Mouse (Mus musculus): ENCODE results near the gene Notch1. TPM values are rescaled to one million over a fixed set of nuclear protein-coding genes. Genes with fewer than 3 reads are reported as not detected.
A peak's percentile ranks its signal among the peaks of the same experiment; 100 is the strongest.

Notch1 gene
- polyA plus RNA-seq, 2 experiments: 1.7 to 2.1 TPM

GRCm38 (mm10) chr2:26408515-26409356 is 107.7 kb downstream of the Notch1 start, which contains the start of gene Inpp5e:
Gene Inpp5e, minus strand, starts transcription at chr2:26409203.
- Histone ChIP-seq H3K4me3 (ENCODE audit: insufficient read depth in 1 of 2, low read depth in 2 of 2, low read length in 2 of 2) (peak within 1 kb of the TSS; percentile 87 to 91), H3K36me3 (replicated peaks; ENCODE audit: control insufficient read depth, insufficient read depth, low read depth) (peaks cover 4% of the 10 kb centered on the region; the same call in 1 of the 2 replicates), H3K4me1 (replicated peaks; ENCODE audit: control insufficient read depth in 2 of 2, insufficient read depth in 2 of 2, low read length in 1 of 2) (peaks cover 11 to 15% of the 10 kb centered on the region in 2 experiments), H3K27ac (peak within 1 kb of the TSS; percentile 43), H3K4me2 (ENCODE audit: low read depth) (peak within 1 kb of the TSS; percentile 90), H3K27me3 (ENCODE audit: control insufficient read depth, insufficient read depth, low read length) (no peaks in the 10 kb centered on the region), H3K9ac (replicated peaks) (peak within 1 kb of the TSS; percentile 92), H3K9me3 (ENCODE audit: control insufficient read depth, low read length) (no peaks in the 10 kb centered on the region)
- DNase-seq (ENCODE audit: low read depth in 3 of 3, low spot score in 3 of 3): peak; percentile 82 to 87 (median 84)
- TF ChIP-seq EP300 (IDR thresholded peaks at IDR 0.05; ENCODE audit: low read depth) (no peak), CTCF (IDR thresholded peaks at IDR 0.05; ENCODE audit: low read depth) (peak; percentile 95)
- ATAC-seq (ENCODE audit: insufficient read depth): peak; percentile 94
- under 1% methylated on average over 56 of the region's 57 CpGs for WGBS (ENCODE audit: insufficient replicate concordance)

Small RNAs within 50 kb of the gene (microRNA-seq; reads per million reads assigned to microRNA genes)
- not detected for gene Mir6996

Other genes starting within 250 kb of the Notch1 start
- gene Ccdc187, start 222.1 kb downstream of the Notch1 start, polyA plus RNA-seq (2012; rRNA removed): 0.05 and 0.06 TPM in 2 replicates
- gene Ccdc187, start 222.1 kb downstream of the Notch1 start, polyA plus RNA-seq (2014; fragmentation: Nextera tagmentation; extraction: Ambion mirVana): 0.06 TPM in 1 of 2 replicates, not detected in the other
- 2.3 and 2.4 TPM in 2 replicates for gene Gpsm1, start 201.1 kb downstream of the Notch1 start, polyA plus RNA-seq (2012; rRNA removed)
- gene Gpsm1, start 201.1 kb downstream of the Notch1 start, polyA plus RNA-seq (2014; fragmentation: Nextera tagmentation; extraction: Ambion mirVana): 1.1 and 1.6 TPM in 2 replicates
- 7.6 and 7.8 TPM in 2 replicates for gene Dnlz, start 164.6 kb downstream of the Notch1 start, polyA plus RNA-seq (2012; rRNA removed)
- 7.0 and 8.4 TPM in 2 replicates for gene Dnlz, start 164.6 kb downstream of the Notch1 start, polyA plus RNA-seq (2014; fragmentation: Nextera tagmentation; extraction: Ambion mirVana)
- gene Card9, start 155.7 kb downstream of the Notch1 start, polyA plus RNA-seq (2012; rRNA removed): 6.4 and 6.8 TPM in 2 replicates
- gene Card9, start 155.7 kb downstream of the Notch1 start, polyA plus RNA-seq (2014; fragmentation: Nextera tagmentation; extraction: Ambion mirVana): 1.1 and 2.3 TPM in 2 replicates
- gene Snapc4, start 136.0 kb downstream of the Notch1 start, polyA plus RNA-seq (2012; rRNA removed): 10.7 and 11.0 TPM in 2 replicates
- gene Snapc4, start 136.0 kb downstream of the Notch1 start, polyA plus RNA-seq (2014; fragmentation: Nextera tagmentation; extraction: Ambion mirVana): 6.3 and 6.6 TPM in 2 replicates
- gene Entr1, start 127.3 kb downstream of the Notch1 start, polyA plus RNA-seq (2012; rRNA removed): 26.3 and 35.3 TPM in 2 replicates
- gene Entr1, start 127.3 kb downstream of the Notch1 start, polyA plus RNA-seq (2014; fragmentation: Nextera tagmentation; extraction: Ambion mirVana): 36.0 and 41.6 TPM in 2 replicates
- gene Pmpca, start 127.3 kb downstream of the Notch1 start, polyA plus RNA-seq (2012; rRNA removed): 32.5 and 41.8 TPM in 2 replicates
- 45.5 and 50.1 TPM in 2 replicates for gene Pmpca, start 127.3 kb downstream of the Notch1 start, polyA plus RNA-seq (2014; fragmentation: Nextera tagmentation; extraction: Ambion mirVana)
- gene Inpp5e, start 107.5 kb downstream of the Notch1 start, polyA plus RNA-seq (2012; rRNA removed): 6.9 and 9.1 TPM in 2 replicates
- gene Inpp5e, start 107.5 kb downstream of the Notch1 start, polyA plus RNA-seq (2014; fragmentation: Nextera tagmentation; extraction: Ambion mirVana): 4.1 and 5.4 TPM in 2 replicates
- 9.4 and 10.5 TPM in 2 replicates for gene Sec16a, start 71.4 kb downstream of the Notch1 start, polyA plus RNA-seq (2012; rRNA removed)
- 9.3 and 10.7 TPM in 2 replicates for gene Sec16a, start 71.4 kb downstream of the Notch1 start, polyA plus RNA-seq (2014; fragmentation: Nextera tagmentation; extraction: Ambion mirVana)
- 61.7 and 68.0 TPM in 2 replicates for gene Egfl7, start 63.4 kb upstream of the Notch1 start, polyA plus RNA-seq (2012; rRNA removed)
- gene Egfl7, start 63.4 kb upstream of the Notch1 start, polyA plus RNA-seq (2014; fragmentation: Nextera tagmentation; extraction: Ambion mirVana): 46.8 and 47.6 TPM in 2 replicates
- not detected in 2 replicates for gene Gm20532, start 70.0 kb upstream of the Notch1 start, polyA plus RNA-seq (2012; rRNA removed)
- not detected in 2 replicates for gene Gm20532, start 70.0 kb upstream of the Notch1 start, polyA plus RNA-seq (2014; fragmentation: Nextera tagmentation; extraction: Ambion mirVana)
- 27.2 and 29.8 TPM in 2 replicates for gene Agpat2, start 87.8 kb upstream of the Notch1 start, polyA plus RNA-seq (2012; rRNA removed)
- gene Agpat2, start 87.8 kb upstream of the Notch1 start, polyA plus RNA-seq (2014; fragmentation: Nextera tagmentation; extraction: Ambion mirVana): 31.4 and 32.8 TPM in 2 replicates
- 0.78 and 0.94 TPM in 2 replicates for gene Fam69b, start 111.8 kb upstream of the Notch1 start, polyA plus RNA-seq (2012; rRNA removed)
- gene Fam69b, start 111.8 kb upstream of the Notch1 start, polyA plus RNA-seq (2014; fragmentation: Nextera tagmentation; extraction: Ambion mirVana): 0.70 and 0.78 TPM in 2 replicates
- gene Lcn4, start 154.6 kb upstream of the Notch1 start, polyA plus RNA-seq (2012; rRNA removed): not detected in 2 replicates
- not detected in 2 replicates for gene Lcn4, start 154.6 kb upstream of the Notch1 start, polyA plus RNA-seq (2014; fragmentation: Nextera tagmentation; extraction: Ambion mirVana)

All from liver, embryonic 14.5 days (tissue).